Mouse (Mus musculus) megakaryocyte, embryonic 14.5 days (primary cell): ENCODE data around the gene Sult2a2. TPM values are rescaled to one million over a fixed set of nuclear protein-coding genes. Genes with fewer than 3 reads are reported as not detected.
"Not testable (repeated sequence)": the region's sequence is repeated elsewhere in the genome, so short reads cannot be mapped to it uniquely, and the experiment has no call there.

Source experiments
- H3K27me3 ChIP-seq: replicated peaks from 2 replicates; pipeline ENCODE3; 2012; ENCODE audit warnings: inconsistent platforms
- H3K36me3 ChIP-seq: replicated peaks from 2 replicates; pipeline ENCODE3; 2012; ENCODE audit warnings: low read length, inconsistent platforms, mixed read lengths
- H3K4me1 ChIP-seq: 2 replicates; pipeline ENCODE4 v1.6.1; 2012; ENCODE audit warnings: inconsistent platforms
- H3K4me3 ChIP-seq: replicated peaks from 2 replicates; pipeline ENCODE3; 2012; ENCODE audit warnings: moderate library complexity, mild to moderate bottlenecking, inconsistent platforms
- H3K9me3 ChIP-seq: 2 replicates; pipeline ENCODE4 v1.6.1; 2012; ENCODE audit warnings: inconsistent platforms
- FLI1 ChIP-seq: IDR thresholded peaks from 2 replicates; pipeline ENCODE4 v1.6.1; 2012; ENCODE audit warnings: low read length, inconsistent platforms, mixed read lengths
- GATA1 ChIP-seq: IDR thresholded peaks from 3 replicates; pipeline ENCODE4 v1.6.1; 2012; ENCODE audit warnings: mixed read lengths, low read length, inconsistent platforms, borderline replicate concordance
- polyA plus RNA-seq: library from polyadenylated mRNA; stranded (reverse); fragments of >175 nt; gene quantifications from 2 replicates; pipeline ENCODE4 v1.2.3, GENCODE M21; 2012; ENCODE audit warnings: low replicate concordance; ENCODE audit not compliant: insufficient read depth

Sult2a2 gene
- polyA plus RNA-seq: not detected in 2 replicates

- not testable (repeated sequence) for H3K4me1 ChIP-seq, H3K36me3 ChIP-seq, H3K9me3 ChIP-seq, H3K27me3 ChIP-seq, H3K4me3 ChIP-seq
These were observed at the start of gene Sult2a2 for GRCm38 (mm10) chr7:13733205-13733604. Gene Sult2a2, plus strand, starts transcription at chr7:13733505.

GRCm38 (mm10) chr7:13813913-13814312 is 80.6 kb downstream of the Sult2a2 start:
- Histone ChIP-seq H3K36me3 (no peaks in the 10 kb centered on the region), H3K9me3 (peaks cover 21% of the 10 kb centered on the region), H3K27me3 (no peaks in the 10 kb centered on the region), H3K4me3 (no peak overlapping the region), H3K4me1 (no peaks in the 10 kb centered on the region)
- no peak for TF ChIP-seq GATA1
- no peak for TF ChIP-seq FLI1

Other genes with a start within 250 kb of the Sult2a2 start
- not detected in 2 replicates for gene Bsph2, start 162.4 kb upstream of the Sult2a2 start, polyA plus RNA-seq
- gene Sult2a5, start 109.5 kb upstream of the Sult2a2 start, polyA plus RNA-seq: not detected in 2 replicates
- not detected in 2 replicates for gene Sult2a1, start 103.9 kb downstream of the Sult2a2 start, polyA plus RNA-seq